Mouse (Mus musculus) thymus, adult 2 months (tissue): ENCODE data around the gene Tstd2.

Experiments used
- CTCF ChIP-seq: fragments of 200-500 bp; IDR thresholded peaks from 2 replicates; pipeline ENCODE4 v1.5.1; 2012; ENCODE audit warnings: mild to moderate bottlenecking, control low read depth, low read length, moderate library complexity, borderline replicate concordance; ENCODE audit not compliant: control insufficient read depth, poor library complexity, insufficient read depth; ENCODE audit errors: extremely low read depth
- POLR2A ChIP-seq: fragments of 200-500 bp; IDR thresholded peaks from 2 replicates; pipeline ENCODE4 v1.6.1; 2012; ENCODE audit warnings: mild to moderate bottlenecking, low read length, control low read depth, moderate library complexity; ENCODE audit not compliant: control insufficient read depth, poor library complexity, insufficient read depth; ENCODE audit errors: extremely low read depth

DNA sequence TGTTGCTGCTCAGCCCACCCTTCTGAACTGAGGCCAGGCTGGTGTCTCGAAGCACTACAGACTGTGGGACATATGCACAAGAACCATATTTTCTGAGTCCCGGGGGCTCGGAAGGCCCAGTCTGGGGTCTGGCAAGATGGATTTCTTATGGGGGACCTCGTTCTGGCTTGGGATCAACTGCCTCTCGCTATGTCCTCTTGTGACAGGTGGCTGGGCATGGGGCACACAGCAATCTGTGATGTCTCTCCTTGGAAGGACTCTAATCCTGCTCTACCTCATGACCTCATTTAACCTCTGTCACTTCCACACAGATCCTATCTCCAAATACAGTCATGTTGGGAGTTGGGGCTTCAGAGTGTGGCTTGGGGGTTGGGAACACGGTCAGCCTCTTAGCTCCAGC, 65.9 kb downstream of the Tstd2 start:
- no peak for TF ChIP-seq CTCF
- TF ChIP-seq POLR2A: no peak
